Mouse (Mus musculus): ENCODE measurements around the gene Ypel3. TPM values are rescaled to one million over a fixed set of nuclear protein-coding genes. Genes with fewer than 3 reads are reported as not detected.

Ypel3 gene
- total RNA-seq, 2 experiments from 2014 or later: 311 to 316 TPM

Other genes with a start within 250 kb of the Ypel3 start
- gene Eif3c, start 210.5 kb upstream of the Ypel3 start, total RNA-seq (2021): 100 to 1,000 TPM; 176 to 188 TPM
- under 1 TPM; 0.39 to 0.53 TPM for gene Apobr, start 192.0 kb upstream of the Ypel3 start, total RNA-seq (2021)
- 10 to 100 TPM; 21.3 to 35.1 TPM for gene Cln3, start 191.1 kb upstream of the Ypel3 start, total RNA-seq (2021)
- gene Il27, start 182.0 kb upstream of the Ypel3 start, total RNA-seq (2021): not detected
- gene Nupr1, start 146.1 kb upstream of the Ypel3 start, total RNA-seq (2021): 10 to 100 TPM; 15.7 to 22.1 TPM
- gene Sgf29, start 127.6 kb upstream of the Ypel3 start, total RNA-seq (2021): 10 to 100 TPM; 31.1 to 35.4 TPM
- gene Sult1a1, start 100.5 kb upstream of the Ypel3 start, total RNA-seq (2021): 10 to 100 TPM; 11.7 to 19.3 TPM
- 100 to 1,000 TPM in 1 of 2 experiments, 10 to 100 TPM in 1; 92.0 to 102 TPM for gene Bola2, start 81.6 kb upstream of the Ypel3 start, total RNA-seq (2021)
- 10 to 100 TPM; 14.4 to 17.0 TPM for gene Slx1b, start 81.2 kb upstream of the Ypel3 start, total RNA-seq (2021)
- 100 to 1,000 TPM; 163 to 167 TPM for gene Coro1a, start 69.2 kb upstream of the Ypel3 start, total RNA-seq (2021)
- 100 to 1,000 TPM; 148 to 165 TPM for gene Mapk3, start 17.4 kb upstream of the Ypel3 start, total RNA-seq (2021)
- 1 to 10 TPM; 1.8 to 2.1 TPM for gene Gdpd3, start 10.6 kb upstream of the Ypel3 start, total RNA-seq (2021)
- gene Tbx6, start 4.5 kb downstream of the Ypel3 start, total RNA-seq (2021): under 1 TPM in 1 of 2 experiments, not detected in 1; 0.87 TPM
- 10 to 100 TPM; 48.1 to 51.3 TPM for gene Ppp4c, start 15.5 kb downstream of the Ypel3 start, total RNA-seq (2021)
- gene Fam57b, start 20.7 kb downstream of the Ypel3 start, total RNA-seq (2021): 10 to 100 TPM; 84.6 to 91.9 TPM
- not detected for gene 4930451I11Rik, start 54.7 kb downstream of the Ypel3 start, total RNA-seq (2021)
- gene Doc2a, start 70.5 kb downstream of the Ypel3 start, total RNA-seq (2021): 10 to 100 TPM; 47.8 to 57.6 TPM
- gene Hirip3, start 85.0 kb downstream of the Ypel3 start, total RNA-seq (2021): 10 to 100 TPM; 25.5 to 35.0 TPM
- gene Ino80e, start 85.4 kb downstream of the Ypel3 start, total RNA-seq (2021): 10 to 100 TPM; 44.9 to 49.9 TPM
- 100 to 1,000 TPM; 149 to 154 TPM for gene Taok2, start 107.7 kb downstream of the Ypel3 start, total RNA-seq (2021)
- gene Tmem219, start 146.0 kb downstream of the Ypel3 start, total RNA-seq (2021): 10 to 100 TPM; 20.2 to 22.3 TPM
- 100 to 1,000 TPM; 139 TPM for gene Kctd13, start 151.9 kb downstream of the Ypel3 start, total RNA-seq (2021)
- 10 to 100 TPM; 44.2 to 50.3 TPM for gene Asphd1, start 172.6 kb downstream of the Ypel3 start, total RNA-seq (2021)
- gene Sez6l2, start 173.6 kb downstream of the Ypel3 start, total RNA-seq (2021): 100 to 1,000 TPM; 400 to 404 TPM
- 100 to 1,000 TPM; 194 to 197 TPM for gene Cdipt, start 199.0 kb downstream of the Ypel3 start, total RNA-seq (2021)
- gene Cdiptos, start 199.1 kb downstream of the Ypel3 start, total RNA-seq (2021): not detected
- 1 to 10 TPM; 5.2 to 6.7 TPM for gene Mvp, start 237.7 kb downstream of the Ypel3 start, total RNA-seq (2021)
- gene Pagr1b, start 239.5 kb downstream of the Ypel3 start, total RNA-seq (2021): 1 to 10 TPM in 1 of 2 experiments, under 1 TPM in 1; 0.66 to 2.3 TPM
- 10 to 100 TPM; 22.5 to 23.9 TPM for gene Pagr1a, start 240.4 kb downstream of the Ypel3 start, total RNA-seq (2021)
- 10 to 100 TPM; 39.2 to 43.8 TPM for gene Gm42742, start 244.1 kb downstream of the Ypel3 start, total RNA-seq (2021)
- 100 to 1,000 TPM; 191 to 195 TPM for gene Prrt2, start 244.3 kb downstream of the Ypel3 start, total RNA-seq (2021)